13 mouse cellular contexts compared by ENCODE assay signal in genomic region chr6:146979115-146979744, GRCm38 (mm10). TPM values are rescaled to one million over a fixed set of nuclear protein-coding genes. Genes with fewer than 3 reads are reported as not detected.
DNase-seq lines count a peak whose midpoint lies in the region; ATAC-seq and TF ChIP-seq lines count a peak whose summit lies in the region.
"Had no signal": no experiment of that assay in that cellular context is flagged by ENCODE, and none has a peak within 500 bp of the region (broad histone marks: within the 10 kb centered on the region; RNA-seq: fewer than 3 reads in every experiment).

No protein-coding gene starts in this region.

- peak overlapping the region; percentile 10; the same call in 1 of the 2 replicates for H3K4me2 ChIP-seq in lung, embryonic 14.5 days
- no peak overlapping the region for H3K4me2 ChIP-seq in stomach, embryonic 16.5 days (ENCODE audit: low read depth, low read length)
- H3K4me2 ChIP-seq in hindbrain, embryonic 13.5 days = no peak overlapping the region
- H3K4me2 ChIP-seq: liver, embryonic 12.5 days had no signal

- H3K4me1 ChIP-seq in lung, embryonic 14.5 days (ENCODE audit: insufficient read depth) = 0 out of 2 replicates have a peak, but pooled peaks cover 7% of the 10 kb centered on the region
- H3K4me1 ChIP-seq in lung, adult 2 months (ENCODE audit: control insufficient read depth, insufficient read depth, low read length) = peaks cover 13% of the 10 kb centered on the region
- peaks cover 9% of the 10 kb centered on the region for H3K4me1 ChIP-seq in stomach, embryonic 16.5 days (ENCODE audit: control insufficient read depth, insufficient read depth, low read length)
- H3K4me1 ChIP-seq in hindbrain, embryonic 13.5 days (replicated peaks) = peaks cover 14% of the 10 kb centered on the region
- H3K4me1 ChIP-seq: liver, embryonic 12.5 days had no signal

- TF ChIP-seq POLR2A in lung, adult 2 months (IDR thresholded peaks at IDR 0.05; ENCODE audit: borderline replicate concordance, extremely low read depth, low read depth, low read length) = no peak

- peak; percentile 53 for DNase-seq in lung, embryonic 14.5 days
- no peak for DNase-seq in lung, adult 2 months
- DNase-seq in kidney, adult 18-20 months = peak; percentile 70
- DNase-seq in kidney, postnatal 36 days = peak; percentile 56 to 65
- DNase-seq in cerebellum, adult 11-12 months = no peak
- DNase-seq: cerebellum, postnatal 25 days; layer of hippocampus, postnatal 36 days had no signal

- no peaks in the 10 kb centered on the region for H3K9me3 ChIP-seq in lung, embryonic 14.5 days (ENCODE audit: low read depth, low read length)
- no peaks in the 10 kb centered on the region for H3K9me3 ChIP-seq in stomach, embryonic 16.5 days (replicated peaks; ENCODE audit: control insufficient read depth, low read length)
- no peaks in the 10 kb centered on the region for H3K9me3 ChIP-seq in hindbrain, embryonic 13.5 days
- H3K9me3 ChIP-seq: liver, embryonic 12.5 days had no signal

- H3K36me3 ChIP-seq in lung, embryonic 14.5 days (ENCODE audit: insufficient read depth) = peaks cover 12% of the 10 kb centered on the region; the same call in 1 of the 2 replicates
- no peaks in the 10 kb centered on the region for H3K36me3 ChIP-seq in stomach, embryonic 16.5 days (ENCODE audit: control insufficient read depth, insufficient read depth, low read length)
- no peaks in the 10 kb centered on the region for H3K36me3 ChIP-seq in hindbrain, embryonic 13.5 days
- H3K36me3 ChIP-seq: liver, embryonic 12.5 days had no signal

- peak; percentile 77 for ATAC-seq in lung, embryonic 14.5 days (ENCODE audit: insufficient read depth)
- peak; percentile 58; the same call in 1 of the 2 replicates for ATAC-seq in stomach, embryonic 16.5 days (ENCODE audit: insufficient read depth, low FRiP score)
- ATAC-seq in hindbrain, embryonic 13.5 days (ENCODE audit: low FRiP score) = no peak
- ATAC-seq: hindbrain, postnatal 0 days; liver, embryonic 12.5 days had no signal

- 21% methylated on average over 1 of the region's 1 CpGs for WGBS in lung, embryonic 14.5 days
- WGBS in lung, adult 2 months = 38% methylated on average over 1 of the region's 1 CpGs
- WGBS in stomach, embryonic 16.5 days = 37% methylated on average over 1 of the region's 1 CpGs
- WGBS in hindbrain, embryonic 13.5 days = 87% methylated on average over 1 of the region's 1 CpGs

- no peaks in the 10 kb centered on the region for H3K27me3 ChIP-seq in lung, embryonic 14.5 days (ENCODE audit: insufficient read depth, low read length)
- H3K27me3 ChIP-seq in stomach, embryonic 16.5 days (ENCODE audit: control insufficient read depth, insufficient read depth, low read length) = no peaks in the 10 kb centered on the region
- H3K27me3 ChIP-seq in hindbrain, embryonic 13.5 days = no peaks in the 10 kb centered on the region
- H3K27me3 ChIP-seq: liver, embryonic 12.5 days had no signal

- peak overlapping the region; percentile 82 for H3K27ac ChIP-seq in lung, embryonic 14.5 days (ENCODE audit: low read depth)
- H3K27ac ChIP-seq in stomach, embryonic 16.5 days (ENCODE audit: low read length) = peak overlapping the region; percentile 11; the same call in 1 of the 2 replicates
- no peak overlapping the region for H3K27ac ChIP-seq in hindbrain, embryonic 13.5 days
- H3K27ac ChIP-seq: hindbrain, postnatal 0 days; liver, embryonic 12.5 days had no signal

- H3K9ac ChIP-seq in lung, embryonic 14.5 days = no peak overlapping the region; the same call in 1 of the 2 replicates
- no peak overlapping the region for H3K9ac ChIP-seq in stomach, embryonic 16.5 days (ENCODE audit: low read length)
- no peak overlapping the region for H3K9ac ChIP-seq in hindbrain, embryonic 13.5 days
- H3K9ac ChIP-seq: liver, embryonic 12.5 days had no signal

- no peak overlapping the region for H3K4me3 ChIP-seq in lung, embryonic 14.5 days (ENCODE audit: low read depth, low read length)
- no peak overlapping the region for H3K4me3 ChIP-seq in lung, adult 2 months (replicated peaks; ENCODE audit: extremely low read depth, low read depth, low read length)
- no peak overlapping the region for H3K4me3 ChIP-seq in stomach, embryonic 16.5 days (replicated peaks; ENCODE audit: low read length)
- H3K4me3 ChIP-seq in hindbrain, embryonic 13.5 days = no peak overlapping the region
- H3K4me3 ChIP-seq: erythroblast, embryonic 14.5 days; liver, embryonic 12.5 days; myocyte had no signal

- no peak for TF ChIP-seq CTCF in lung, embryonic 14.5 days (IDR thresholded peaks at IDR 0.05; ENCODE audit: low read depth)
- no peak for TF ChIP-seq CTCF in lung, adult 2 months (IDR thresholded peaks at IDR 0.05; ENCODE audit: insufficient read depth, low read length)

RNA-seq across cellular contexts. Expression of gene 1700034J05Rik, which starts 25.0 kb away (rescaled TPM):
- 0.21 and 0.39 TPM in 2 replicates for polyA plus RNA-seq in lung, embryonic 14.5 days (2014; fragmentation: Nextera tagmentation; extraction: Ambion mirVana)
- not detected in 2 replicates for polyA plus RNA-seq in lung, adult 2 months (2012; rRNA removed)
- 0.14 and 0.21 TPM in 2 replicates for polyA plus RNA-seq in stomach, embryonic 16.5 days (2015; fragmentation: Nextera tagmentation; extraction: Ambion mirVana)
- polyA plus RNA-seq in hindbrain, embryonic 13.5 days (2015; fragmentation: Nextera tagmentation; extraction: Ambion mirVana) = not detected in 2 replicates
- polyA plus RNA-seq: erythroblast, embryonic 14.5 days; hindbrain, postnatal 0 days had no signal

RNA-seq across cellular contexts. Expression of gene Rep15, which starts 53.2 kb away (rescaled TPM):
- polyA plus RNA-seq in lung, embryonic 14.5 days (2014; fragmentation: Nextera tagmentation; extraction: Ambion mirVana) = 1.1 TPM in 2 replicates
- polyA plus RNA-seq in lung, adult 2 months (2012; rRNA removed) = 0.24 and 0.32 TPM in 2 replicates
- 3.6 and 5.6 TPM in 2 replicates for polyA plus RNA-seq in stomach, embryonic 16.5 days (2015; fragmentation: Nextera tagmentation; extraction: Ambion mirVana)
- 0.48 and 0.94 TPM in 2 replicates for polyA plus RNA-seq in hindbrain, embryonic 13.5 days (2015; fragmentation: Nextera tagmentation; extraction: Ambion mirVana)
- polyA plus RNA-seq: erythroblast, embryonic 14.5 days had no signal

Comparison
In these comparisons a context has a peak if more than half of its experiments do, and no peak if none do; other contexts are left out.
1. DNase-seq: peak in lung, embryonic 14.5 days (single experiment), kidney, adult 18-20 months (single experiment) and kidney, postnatal 36 days (2 of 2); none in lung, adult 2 months (single experiment) and cerebellum, adult 11-12 months (single experiment).